Mouse (Mus musculus) liver, embryonic 15.5 days (tissue): ENCODE data around the gene Aoc3. TPM values are rescaled to one million over a fixed set of nuclear protein-coding genes. Genes with fewer than 3 reads are reported as not detected.
"Not testable (repeated sequence)": the region's sequence is repeated elsewhere in the genome, so short reads cannot be mapped to it uniquely, and the experiment has no call there.

Source experiments
- ATAC-seq: fragments of 200-750 bp; cut with Nextera tagmentation; 2 replicates; pipeline ENCODE4 v1.8.0; 2017; ENCODE audit warnings: moderate number of reproducible peaks, mild to moderate bottlenecking, moderate library complexity; ENCODE audit not compliant: insufficient read depth
- H3K27ac ChIP-seq: fragments of 300-500 bp; sonication (generic); replicated peaks from 2 replicates; pipeline ENCODE4 v1.5.1; 2015; ENCODE audit warnings: mild to moderate bottlenecking, inconsistent platforms
- H3K27me3 ChIP-seq: fragments of 300-500 bp; sonication (generic); 2 replicates; pipeline ENCODE4 v1.6.1; 2015; ENCODE audit warnings: mild to moderate bottlenecking, inconsistent platforms
- H3K36me3 ChIP-seq: fragments of 300-500 bp; sonication (generic); replicated peaks from 2 replicates; pipeline ENCODE4 v1.6.1; 2015; ENCODE audit warnings: moderate library complexity, mild to moderate bottlenecking, inconsistent platforms
- H3K4me1 ChIP-seq: fragments of 300-500 bp; sonication (generic); replicated peaks from 2 replicates; pipeline ENCODE4 v1.6.1; 2015; ENCODE audit warnings: inconsistent platforms
- H3K4me2 ChIP-seq: fragments of 300-500 bp; sonication (generic); 2 replicates; pipeline ENCODE4 v1.6.1; 2015; ENCODE audit warnings: moderate library complexity, mild to moderate bottlenecking, inconsistent platforms
- H3K4me3 ChIP-seq: fragments of 300-500 bp; sonication (generic); replicated peaks from 2 replicates; pipeline ENCODE4 v1.5.1; 2015; ENCODE audit warnings: mild to moderate bottlenecking, inconsistent platforms
- H3K9ac ChIP-seq: fragments of 300-500 bp; sonication (generic); 2 replicates; pipeline ENCODE4 v1.6.1; 2015; ENCODE audit warnings: moderate library complexity, mild to moderate bottlenecking, inconsistent platforms
- H3K9me3 ChIP-seq: fragments of 300-500 bp; sonication (generic); replicated peaks from 2 replicates; pipeline ENCODE4 v1.6.1; 2016; ENCODE audit warnings: inconsistent platforms
- WGBS: fragments of 180-500 bp; shearing (Covaris S2); methylation state at CpG from one replicate; pipeline ENCODE4 v1.1.7; 2015; ENCODE audit warnings: mixed read lengths; ENCODE audit not compliant: insufficient replicate concordance; 5-methylcytosine and 5-hydroxymethylcytosine counted together
- microRNA-seq: library from miRNA; unstranded; fragments of <30 nt; microRNA quantifications from one replicate; pipeline ENCODE4, GENCODE M21; 2016
- polyA plus RNA-seq: library from polyadenylated mRNA; unstranded; fragments of >200 nt; fragmentation: Nextera tagmentation; extraction: Ambion mirVana; gene quantifications from 2 replicates; pipeline ENCODE4 v1.2.1, GENCODE M21; 2015

Aoc3 gene
- polyA plus RNA-seq, 1 experiment from 2014 or later: 0.06 TPM

DNA sequence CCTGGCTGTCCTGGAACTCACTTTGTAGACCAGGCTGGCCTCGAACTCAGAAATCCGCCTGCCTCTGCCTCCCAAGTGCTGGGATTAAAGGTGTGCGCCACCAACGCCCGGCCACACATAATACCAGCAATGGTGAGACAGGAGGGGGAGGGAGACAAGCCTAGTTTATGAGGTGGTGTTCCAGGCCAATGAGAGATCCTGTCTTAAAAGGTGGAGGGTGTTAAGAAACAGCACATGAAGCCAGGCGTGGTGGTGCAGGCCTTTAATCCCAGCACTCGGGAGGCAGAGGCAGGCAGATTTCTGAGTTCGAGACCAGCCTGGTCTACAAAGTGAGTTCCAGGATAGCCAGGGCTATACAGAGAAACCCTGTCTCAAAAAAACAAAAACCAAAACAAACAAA is 47.8 kb downstream of the Aoc3 start:
- H3K9me3 ChIP-seq: not testable (repeated sequence)
- WGBS: 68% methylated on average over 8 of the region's 8 CpGs

DNA sequence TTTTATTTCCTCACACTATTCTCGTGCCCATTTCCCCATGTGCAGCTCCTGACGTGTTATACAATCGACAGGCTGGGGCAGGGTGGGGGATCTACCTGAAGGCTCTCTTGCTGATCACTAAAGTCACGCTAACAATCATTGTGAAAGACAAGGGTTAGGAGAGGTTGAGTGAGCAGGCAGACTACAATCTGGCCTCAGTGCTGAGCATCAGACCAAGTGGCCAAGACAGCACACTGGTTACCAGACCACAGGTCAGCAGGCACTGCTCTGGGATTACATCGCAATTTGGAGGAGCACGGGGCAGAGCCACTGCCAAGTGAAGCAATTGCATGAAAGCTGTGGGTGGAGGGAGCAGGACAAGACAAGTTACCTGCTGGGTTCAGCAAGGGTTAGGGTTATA is 48.5 kb downstream of the Aoc3 start:
- Histone ChIP-seq H3K9me3 (no peaks in the 10 kb centered on the region), H3K36me3 (no peaks in the 10 kb centered on the region), H3K27ac (no peak overlapping the region), H3K4me1 (no peaks in the 10 kb centered on the region), H3K9ac (no peak overlapping the region), H3K27me3 (peaks cover 15% of the 10 kb centered on the region), H3K4me2 (no peak overlapping the region), H3K4me3 (no peak overlapping the region)
- no peak for ATAC-seq
- 56% methylated on average over 6 of the region's 6 CpGs for WGBS

More for the DNA sequence above, 47.8 kb downstream of the Aoc3 start:
- not testable (repeated sequence) for H3K4me1 ChIP-seq, H3K36me3 ChIP-seq, H3K9ac ChIP-seq, H3K4me2 ChIP-seq, ATAC-seq, H3K4me3 ChIP-seq, H3K27ac ChIP-seq
- peaks cover 15% of the 10 kb centered on the region for H3K27me3 ChIP-seq

DNA sequence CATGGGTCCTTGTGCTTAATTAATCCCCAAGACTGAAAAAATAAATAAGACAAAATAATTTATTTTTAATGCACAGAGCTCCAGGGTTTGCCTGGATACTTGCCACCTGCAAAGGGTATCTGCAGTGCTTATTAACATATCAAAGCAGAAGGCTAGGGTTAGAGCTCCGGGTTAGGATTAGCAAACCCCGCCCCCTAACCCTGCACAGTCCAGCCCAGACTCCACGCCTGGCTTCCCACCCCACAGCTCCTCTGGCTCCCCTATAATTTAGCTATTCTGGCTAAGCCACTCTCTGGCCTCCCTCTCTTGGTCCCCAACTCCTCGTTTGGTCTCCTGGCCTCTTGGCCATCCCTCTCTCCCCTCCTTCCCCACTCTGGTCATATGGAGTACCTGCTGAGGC is 51.4 kb downstream of the Aoc3 start:
- no peaks in the 10 kb centered on the region for H3K4me1 ChIP-seq
- H3K4me2 ChIP-seq: no peak overlapping the region
- H3K27ac ChIP-seq: no peak overlapping the region
- H3K27me3 ChIP-seq: peaks cover 11% of the 10 kb centered on the region
- no peak for ATAC-seq
- 29% methylated on average over 4 of the region's 4 CpGs for WGBS
- no peak overlapping the region for H3K4me3 ChIP-seq
- H3K9me3 ChIP-seq: no peaks in the 10 kb centered on the region
- H3K36me3 ChIP-seq: no peaks in the 10 kb centered on the region
- no peak overlapping the region for H3K9ac ChIP-seq

Small RNA genes lying within 50 kb of the gene (microRNA-seq; reads per million reads assigned to microRNA genes)
- gene Gm25593: not detected

Other genes starting within 250 kb of the Aoc3 start
- gene Coasy, start 248.0 kb upstream of the Aoc3 start, polyA plus RNA-seq: 18.9 and 22.9 TPM in 2 replicates
- 24.2 and 26.7 TPM in 2 replicates for gene Mlx, start 243.3 kb upstream of the Aoc3 start, polyA plus RNA-seq
- gene Psmc3ip, start 235.2 kb upstream of the Aoc3 start, polyA plus RNA-seq: 15.2 and 15.4 TPM in 2 replicates
- 13.4 and 13.6 TPM in 2 replicates for gene Retreg3, start 210.7 kb upstream of the Aoc3 start, polyA plus RNA-seq
- 38.3 and 38.9 TPM in 2 replicates for gene Tubg1, start 210.7 kb upstream of the Aoc3 start, polyA plus RNA-seq
- 0.05 and 0.24 TPM in 2 replicates for gene Tubg2, start 174.7 kb upstream of the Aoc3 start, polyA plus RNA-seq
- 0.07 and 0.12 TPM in 2 replicates for gene Cntnap1, start 160.1 kb upstream of the Aoc3 start, polyA plus RNA-seq
- gene Plekhh3, start 159.3 kb upstream of the Aoc3 start, polyA plus RNA-seq: 1.5 and 1.9 TPM in 2 replicates
- gene Ccr10, start 155.2 kb upstream of the Aoc3 start, polyA plus RNA-seq: 0.05 TPM in 1 of 2 replicates, not detected in the other
- gene Ezh1, start 104.1 kb upstream of the Aoc3 start, polyA plus RNA-seq: 9.8 and 11.0 TPM in 2 replicates
- gene Ramp2, start 84.6 kb upstream of the Aoc3 start, polyA plus RNA-seq: 20.3 and 25.4 TPM in 2 replicates
- gene Vps25, start 76.9 kb upstream of the Aoc3 start, polyA plus RNA-seq: 77.2 and 81.7 TPM in 2 replicates
- gene Wnk4, start 70.0 kb upstream of the Aoc3 start, polyA plus RNA-seq: 5.1 and 6.7 TPM in 2 replicates
- gene Cntd1, start 51.6 kb upstream of the Aoc3 start, polyA plus RNA-seq: 0.67 TPM in 2 replicates
- 80.5 and 87.1 TPM in 2 replicates for gene Coa3, start 51.5 kb upstream of the Aoc3 start, polyA plus RNA-seq
- 94.0 and 97.1 TPM in 2 replicates for gene Becn1, start 28.3 kb upstream of the Aoc3 start, polyA plus RNA-seq
- 189 and 190 TPM in 2 replicates for gene Psme3, start 14.4 kb upstream of the Aoc3 start, polyA plus RNA-seq
- 1.4 and 1.5 TPM in 2 replicates for gene Aoc2, start 5.5 kb upstream of the Aoc3 start, polyA plus RNA-seq
- not detected in 2 replicates for gene G6pc, start 37.0 kb downstream of the Aoc3 start, polyA plus RNA-seq
- gene Aarsd1, start 87.0 kb downstream of the Aoc3 start, polyA plus RNA-seq: 37.2 and 37.3 TPM in 2 replicates
- gene Gm27029, start 94.2 kb downstream of the Aoc3 start, polyA plus RNA-seq: 2.1 and 3.1 TPM in 2 replicates
- 5.7 TPM in 2 replicates for gene Rundc1, start 94.5 kb downstream of the Aoc3 start, polyA plus RNA-seq
- 1.3 and 1.4 TPM in 2 replicates for gene Ptges3l, start 94.7 kb downstream of the Aoc3 start, polyA plus RNA-seq
- 149 and 195 TPM in 2 replicates for gene Rpl27, start 111.7 kb downstream of the Aoc3 start, polyA plus RNA-seq
- gene Ifi35, start 117.8 kb downstream of the Aoc3 start, polyA plus RNA-seq: 29.6 and 30.4 TPM in 2 replicates
- 2.0 and 2.1 TPM in 2 replicates for gene Rnd2, start 134.4 kb downstream of the Aoc3 start, polyA plus RNA-seq
- gene Vat1, start 135.6 kb downstream of the Aoc3 start, polyA plus RNA-seq: 10.0 and 10.8 TPM in 2 replicates
- 11.5 and 12.5 TPM in 2 replicates for gene Brca1, start 221.3 kb downstream of the Aoc3 start, polyA plus RNA-seq
- gene Nbr1, start 221.5 kb downstream of the Aoc3 start, polyA plus RNA-seq: 39.5 and 49.8 TPM in 2 replicates